Mouse (Mus musculus): Measurements from ENCODE around the gene Triobp. TPM values are rescaled to one million over a fixed set of nuclear protein-coding genes. Genes with fewer than 3 reads are reported as not detected.

Triobp gene
- 54.4 TPM in 2 replicates for polyA plus RNA-seq (2015; fragmentation: Nextera tagmentation; extraction: Ambion mirVana)

DNA sequence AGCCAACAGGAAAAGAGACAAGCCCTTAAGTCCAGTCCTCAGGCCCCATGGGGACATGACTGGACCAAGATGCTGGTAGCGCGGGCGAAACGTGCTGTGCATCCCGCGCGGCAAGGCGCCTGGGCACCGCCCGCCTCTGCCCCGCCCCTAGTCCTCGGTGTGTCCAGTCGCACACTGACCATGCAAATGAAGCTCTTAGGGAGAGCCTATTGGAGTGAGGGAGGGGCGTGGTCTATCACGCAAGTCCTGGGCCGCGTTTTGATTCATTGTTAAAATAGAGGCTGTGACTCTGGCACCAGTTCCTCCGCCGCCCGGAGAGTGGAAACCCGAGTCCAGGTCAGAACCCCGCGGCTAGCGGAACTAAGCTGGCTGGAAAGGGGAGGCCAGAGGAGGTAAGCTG lies at the start of gene Triobp:
Gene Triobp (plus strand): TSS at position 68 of the 400 bp plus-strand sequence.
- H3K9ac ChIP-seq, result peak within 1 kb of the TSS; percentile 13; the same call in 1 of the 2 replicates
- H3K27ac ChIP-seq, result no peak within 1 kb of the TSS
- H3K9me3 ChIP-seq, result no peaks in the 10 kb centered on the region
- H3K36me3 ChIP-seq, result no peaks in the 10 kb centered on the region
- peak within 1 kb of the TSS; percentile 50 for H3K4me3 ChIP-seq (replicated peaks)
- peak; percentile 97 for ATAC-seq (ENCODE audit: insufficient read depth, low FRiP score, low read depth)
- H3K4me2 ChIP-seq, result peak within 1 kb of the TSS; percentile 85
- 0% methylated on average over 24 of the region's 24 CpGs for WGBS
- H3K27me3 ChIP-seq (replicated peaks), result no peaks in the 10 kb centered on the region
- H3K4me1 ChIP-seq, result peaks cover 11% of the 10 kb centered on the region; the same call in 1 of the 2 replicates

DNA sequence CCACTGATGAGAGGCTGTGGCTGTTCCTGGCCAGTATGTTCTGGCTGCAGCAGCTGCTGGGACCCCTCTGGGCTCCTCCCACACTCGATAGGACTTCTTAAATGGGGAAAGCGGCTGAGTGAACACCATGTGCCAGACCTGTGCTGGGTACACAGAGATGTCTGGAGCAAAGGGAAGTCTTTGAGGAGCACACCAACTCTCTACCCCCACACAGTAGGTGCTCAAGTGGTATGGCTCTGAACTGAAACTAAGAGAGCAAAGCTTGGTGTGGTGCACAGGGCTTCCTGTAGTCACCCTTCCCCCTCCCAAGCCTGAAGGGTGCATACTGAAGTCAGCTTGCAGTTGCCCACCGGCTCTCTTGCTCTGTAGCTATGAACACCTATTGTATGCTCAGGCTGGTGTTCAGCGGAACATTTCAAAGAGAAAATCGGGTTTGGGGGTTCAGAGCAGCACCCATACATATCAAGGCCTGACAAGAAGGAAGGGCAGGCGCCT lies 49.0 kb upstream of the Triobp start:
- Histone ChIP-seq H3K4me3 (replicated peaks) (peak overlapping the region; percentile 86), H3K4me1 (peaks cover 62% of the 10 kb centered on the region), H3K9ac (peak overlapping the region; percentile 42; the same call in 1 of the 2 replicates), H3K36me3 (peaks cover 5% of the 10 kb centered on the region; the same call in 1 of the 2 replicates), H3K27me3 (replicated peaks) (no peaks in the 10 kb centered on the region), H3K27ac (peak overlapping the region; percentile 73), H3K9me3 (no peaks in the 10 kb centered on the region), H3K4me2 (peak overlapping the region; percentile 83)
- 50% methylated on average over 6 of the region's 6 CpGs for WGBS
- ATAC-seq (ENCODE audit: insufficient read depth, low FRiP score, low read depth), result no peak

DNA sequence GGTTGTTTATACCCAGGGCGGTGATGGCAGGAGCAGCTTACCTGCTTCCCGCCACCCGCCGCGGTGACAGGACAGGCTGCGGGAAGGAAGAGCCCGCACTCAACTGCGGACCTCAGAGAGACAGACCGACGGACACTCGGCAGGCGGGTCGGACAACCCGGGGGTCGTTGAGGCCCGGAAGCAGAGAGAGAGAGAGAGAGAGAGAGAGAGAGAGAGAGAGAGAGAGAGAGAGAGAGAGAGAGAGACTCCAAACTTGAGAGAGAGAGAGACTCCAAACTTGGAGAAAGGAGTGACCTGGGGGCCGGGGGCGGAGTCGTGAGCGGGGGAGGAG lies 48.1 kb upstream of the Triobp start, which contains the start of gene Gm49510:
Gene Gm49510 (plus strand): TSS at position 259 of the 331 bp plus-strand sequence.
- H3K9me3 ChIP-seq, result no peaks in the 10 kb centered on the region
- H3K27me3 ChIP-seq (replicated peaks), result no peaks in the 10 kb centered on the region
- peaks cover 55% of the 10 kb centered on the region for H3K4me1 ChIP-seq
- peak within 1 kb of the TSS; percentile 86 for H3K4me3 ChIP-seq (replicated peaks)
- H3K27ac ChIP-seq, result peak within 1 kb of the TSS; percentile 84
- H3K4me2 ChIP-seq, result peak within 1 kb of the TSS; percentile 83
- WGBS, result 2% methylated on average over 20 of the region's 20 CpGs
- H3K36me3 ChIP-seq, result peaks cover 5% of the 10 kb centered on the region
- no peak for ATAC-seq (ENCODE audit: insufficient read depth, low FRiP score, low read depth)
- H3K9ac ChIP-seq, result peak within 1 kb of the TSS; percentile 84

DNA sequence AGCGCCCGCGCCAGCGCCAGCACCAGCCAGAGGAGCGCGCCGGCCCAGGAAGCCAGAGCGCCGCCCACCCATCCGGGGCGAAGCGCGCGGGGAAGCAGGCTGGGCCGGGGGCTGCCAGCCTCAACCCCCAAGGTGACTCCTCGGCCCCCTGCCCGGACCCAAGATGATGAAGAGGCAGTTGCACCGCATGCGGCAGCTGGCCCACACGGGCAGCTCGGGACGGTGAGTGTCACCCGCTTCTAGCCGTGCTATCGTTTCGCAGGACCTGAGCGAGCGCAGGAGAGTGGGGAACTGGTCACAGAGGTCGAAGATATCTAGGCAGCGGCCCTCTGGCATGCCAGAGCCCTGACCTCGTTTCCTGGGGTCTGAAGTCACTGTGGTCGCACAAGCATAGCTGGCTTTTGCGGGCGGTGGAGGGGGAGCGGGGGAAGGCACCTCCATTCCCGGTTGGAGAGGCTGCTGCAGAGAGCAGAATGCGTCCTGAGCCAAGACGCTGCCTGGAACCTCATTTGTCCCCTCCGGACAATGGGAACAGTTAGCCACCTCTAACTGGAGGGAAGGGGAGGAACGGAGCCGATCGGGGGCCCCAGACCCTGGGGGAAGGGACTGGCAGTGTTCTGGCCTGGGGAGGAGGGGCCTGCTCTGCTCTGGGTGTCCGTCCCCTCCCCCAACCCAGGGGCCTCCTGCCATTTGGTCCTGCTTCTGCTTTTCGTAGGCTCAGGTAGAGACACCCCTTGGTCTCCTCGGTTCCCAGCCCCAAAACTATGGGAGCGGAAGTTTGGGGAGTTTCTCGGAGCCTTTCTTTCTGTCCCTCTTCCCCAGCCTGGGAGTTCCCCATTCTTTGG lies 47.6 kb upstream of the Triobp start, which contains the start of gene Sh3bp1:
Gene Sh3bp1 (plus strand): TSS at position 29 of the 845 bp plus-strand sequence.
- peak; percentile 52; the same call in 1 of the 2 replicates for ATAC-seq (ENCODE audit: insufficient read depth, low FRiP score, low read depth)
- H3K36me3 ChIP-seq, result peaks cover 11% of the 10 kb centered on the region
- peak within 1 kb of the TSS; percentile 84 for H3K27ac ChIP-seq
- no peaks in the 10 kb centered on the region for H3K27me3 ChIP-seq (replicated peaks)
- H3K4me2 ChIP-seq, result peak within 1 kb of the TSS; percentile 83
- WGBS, result under 1% methylated on average over 47 of the region's 47 CpGs
- peak within 1 kb of the TSS; percentile 84 for H3K9ac ChIP-seq
- H3K4me1 ChIP-seq, result peaks cover 50% of the 10 kb centered on the region
- H3K9me3 ChIP-seq, result no peaks in the 10 kb centered on the region
- H3K4me3 ChIP-seq (replicated peaks), result peak within 1 kb of the TSS; percentile 86

GRCm38 (mm10) chr15:78900585-78901421 lies 46.7 kb upstream of the Triobp start:
- peak; percentile 19; the same call in 1 of the 2 replicates for ATAC-seq (ENCODE audit: insufficient read depth, low FRiP score, low read depth)
- peak overlapping the region; percentile 84 for H3K9ac ChIP-seq
- H3K4me1 ChIP-seq, result peaks cover 49% of the 10 kb centered on the region
- H3K27me3 ChIP-seq (replicated peaks), result no peaks in the 10 kb centered on the region
- 12% methylated on average over 18 of the region's 18 CpGs for WGBS
- H3K4me2 ChIP-seq, result peak overlapping the region; percentile 83
- peak overlapping the region; percentile 86 for H3K4me3 ChIP-seq (replicated peaks)
- no peaks in the 10 kb centered on the region for H3K9me3 ChIP-seq
- H3K36me3 ChIP-seq, result peaks cover 19% of the 10 kb centered on the region
- peak overlapping the region; percentile 84 for H3K27ac ChIP-seq

DNA sequence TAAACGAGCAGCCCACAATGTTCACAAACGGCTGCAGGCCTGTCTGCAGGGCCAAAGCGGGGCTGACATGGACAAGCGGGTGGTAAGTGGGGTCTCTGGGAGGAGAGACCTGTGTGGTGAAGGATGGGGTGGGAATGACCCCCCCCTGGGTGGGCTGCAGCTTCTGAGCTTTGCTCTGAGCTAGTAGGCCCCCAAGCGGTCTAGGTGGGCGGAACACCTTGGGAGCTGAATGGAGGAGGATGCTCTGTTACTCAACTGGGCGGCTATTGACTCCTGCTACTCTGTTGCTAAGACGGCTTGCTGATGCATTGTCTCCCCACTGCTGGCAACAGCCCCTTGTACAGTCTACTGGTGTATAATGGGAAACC lies 46.1 kb upstream of the Triobp start:
- no peaks in the 10 kb centered on the region for H3K27me3 ChIP-seq (replicated peaks)
- H3K9ac ChIP-seq, result 0 out of 2 replicates have a peak overlapping the region, but pooled peaks have one; percentile 84
- H3K4me2 ChIP-seq, result peak overlapping the region; percentile 83
- peaks cover 25% of the 10 kb centered on the region for H3K36me3 ChIP-seq
- peaks cover 45% of the 10 kb centered on the region for H3K4me1 ChIP-seq
- H3K4me3 ChIP-seq (replicated peaks), result peak overlapping the region; percentile 86
- H3K9me3 ChIP-seq, result no peaks in the 10 kb centered on the region
- H3K27ac ChIP-seq, result peak overlapping the region; percentile 84
- ATAC-seq (ENCODE audit: insufficient read depth, low FRiP score, low read depth), result no peak
- 38% methylated on average over 8 of the region's 8 CpGs for WGBS

GRCm38 (mm10) chr15:78903243-78903642 lies 44.3 kb upstream of the Triobp start:
- Histone ChIP-seq H3K36me3 (peaks cover 40% of the 10 kb centered on the region), H3K9ac (no peak overlapping the region), H3K4me3 (replicated peaks) (no peak overlapping the region), H3K4me1 (peaks cover 32% of the 10 kb centered on the region), H3K4me2 (no peak overlapping the region), H3K9me3 (no peaks in the 10 kb centered on the region), H3K27ac (no peak overlapping the region), H3K27me3 (replicated peaks) (no peaks in the 10 kb centered on the region)
- WGBS, result 5% methylated on average over 2 of the region's 2 CpGs
- 0 out of 2 replicates have a peak, but pooled peaks have one; percentile 3 for ATAC-seq (ENCODE audit: insufficient read depth, low FRiP score, low read depth)

- Histone ChIP-seq H3K4me3 (replicated peaks) (no peak overlapping the region), H3K27me3 (replicated peaks) (no peaks in the 10 kb centered on the region), H3K36me3 (peaks cover 52% of the 10 kb centered on the region), H3K9ac (no peak overlapping the region), H3K27ac (no peak overlapping the region), H3K9me3 (no peaks in the 10 kb centered on the region), H3K4me1 (peaks cover 3% of the 10 kb centered on the region; the same call in 1 of the 2 replicates), H3K4me2 (no peak overlapping the region)
- 69% methylated on average over 7 of the region's 7 CpGs for WGBS
- ATAC-seq (ENCODE audit: insufficient read depth, low FRiP score, low read depth), result no peak
Observed at GRCm38 (mm10) chr15:78908399-78908798, 39.1 kb upstream of the Triobp start.

GRCm38 (mm10) chr15:78908982-78909381 lies 38.5 kb upstream of the Triobp start:
- Histone ChIP-seq H3K4me2 (no peak overlapping the region), H3K27ac (no peak overlapping the region), H3K4me3 (replicated peaks) (no peak overlapping the region), H3K9ac (no peak overlapping the region), H3K4me1 (no peaks in the 10 kb centered on the region; the same call in 1 of the 2 replicates), H3K36me3 (peaks cover 51% of the 10 kb centered on the region), H3K27me3 (replicated peaks) (no peaks in the 10 kb centered on the region), H3K9me3 (no peaks in the 10 kb centered on the region)
- 83% methylated on average over 8 of the region's 8 CpGs for WGBS
- no peak for ATAC-seq (ENCODE audit: insufficient read depth, low FRiP score, low read depth)

DNA sequence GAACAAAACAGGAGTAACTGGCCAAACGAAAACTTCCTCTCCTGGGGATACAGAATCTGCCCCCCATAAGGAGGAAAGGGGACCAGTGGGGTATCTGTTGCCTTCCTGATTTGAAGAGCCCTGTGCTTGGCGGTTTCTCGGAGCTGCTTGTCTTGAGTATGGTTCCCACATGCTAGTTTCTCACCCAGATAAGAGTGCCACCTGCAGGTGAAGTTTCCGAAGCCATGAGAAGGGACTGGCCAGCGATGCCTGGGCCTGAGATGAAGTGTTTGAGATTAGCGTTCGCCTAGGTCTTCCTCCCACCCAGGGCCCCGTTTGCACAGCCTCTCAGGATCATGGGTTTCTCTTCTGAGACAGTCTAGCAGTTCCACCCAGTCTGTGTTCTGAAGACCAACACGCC lies 35.5 kb upstream of the Triobp start:
- H3K9ac ChIP-seq, result no peak overlapping the region
- no peaks in the 10 kb centered on the region for H3K9me3 ChIP-seq
- no peak overlapping the region for H3K27ac ChIP-seq
- no peak overlapping the region for H3K4me3 ChIP-seq (replicated peaks)
- H3K4me2 ChIP-seq, result no peak overlapping the region
- peaks cover 25% of the 10 kb centered on the region for H3K4me1 ChIP-seq
- H3K27me3 ChIP-seq (replicated peaks), result no peaks in the 10 kb centered on the region
- 34% methylated on average over 9 of the region's 9 CpGs for WGBS
- ATAC-seq (ENCODE audit: insufficient read depth, low FRiP score, low read depth), result no peak
- peaks cover 22% of the 10 kb centered on the region for H3K36me3 ChIP-seq

DNA sequence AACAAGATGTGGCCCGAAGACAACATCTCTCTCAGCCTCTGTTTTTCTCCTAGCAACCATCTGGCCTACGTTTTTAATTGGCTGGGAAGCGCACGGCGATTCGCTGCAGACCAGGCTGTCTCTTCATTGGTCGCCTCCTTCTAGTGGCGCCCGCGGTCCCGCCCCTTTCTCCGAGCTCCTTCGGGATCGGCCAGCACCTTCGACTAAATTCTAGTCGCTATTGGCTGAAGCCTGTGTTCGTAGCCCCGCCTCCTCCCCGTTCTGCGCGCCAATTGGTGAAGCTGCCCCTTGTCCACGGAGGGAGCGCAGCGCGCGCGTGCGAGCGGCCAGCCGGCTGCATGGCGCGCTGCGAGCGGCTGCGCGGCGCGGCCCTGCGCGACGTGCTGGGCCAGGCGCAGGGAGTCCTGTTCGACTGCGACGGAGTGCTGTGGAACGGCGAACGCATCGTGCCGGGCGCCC lies 33.9 kb upstream of the Triobp start, which contains the start of gene Pdxp:
Gene Pdxp (plus strand): TSS at position 288 of the 459 bp plus-strand sequence.
- Histone ChIP-seq H3K36me3 (peaks cover 7% of the 10 kb centered on the region; the same call in 1 of the 2 replicates), H3K4me1 (peaks cover 25% of the 10 kb centered on the region), H3K9ac (peak within 1 kb of the TSS; percentile 57), H3K27ac (peak within 1 kb of the TSS; percentile 89), H3K4me3 (replicated peaks) (peak within 1 kb of the TSS; percentile 72), H3K27me3 (replicated peaks) (no peaks in the 10 kb centered on the region), H3K4me2 (peak within 1 kb of the TSS; percentile 99), H3K9me3 (no peaks in the 10 kb centered on the region)
- ATAC-seq (ENCODE audit: insufficient read depth, low FRiP score, low read depth), result peak; percentile 93
- WGBS, result under 1% methylated on average over 50 of the region's 51 CpGs
